Mouse (Mus musculus) hindbrain, postnatal 0 days (tissue): ENCODE data around the gene Zbtb1. TPM values are rescaled to one million over a fixed set of nuclear protein-coding genes. Genes with fewer than 3 reads are reported as not detected.

Source experiments
- ATAC-seq: fragments of 200-750 bp; cut with Nextera tagmentation; 2 replicates; pipeline ENCODE4 v1.8.0; 2017; ENCODE audit warnings: mild to moderate bottlenecking, moderate TSS enrichment, moderate library complexity
- DNase-seq: peaks from one replicate; pipeline ENCODE4 v3.0.0-alpha.2; 2015; ENCODE audit warnings: low spot score
- H3K27ac ChIP-seq: fragments of 300-500 bp; sonication (generic); 2 replicates; pipeline ENCODE4 v1.5.1; 2014; ENCODE audit warnings: mild to moderate bottlenecking
- H3K27me3 ChIP-seq: fragments of 300-500 bp; sonication (generic); 2 replicates; pipeline ENCODE4 v1.6.1; 2014; ENCODE audit warnings: low read length, mixed read lengths; ENCODE audit not compliant: insufficient read depth
- H3K36me3 ChIP-seq: fragments of 300-500 bp; sonication (generic); 2 replicates; pipeline ENCODE4 v1.6.1; 2014; ENCODE audit warnings: low read length, mixed read lengths; ENCODE audit not compliant: insufficient read depth
- H3K4me1 ChIP-seq: fragments of 300-500 bp; sonication (generic); 2 replicates; pipeline ENCODE4 v1.6.1; 2014; ENCODE audit warnings: antibody characterized with exemption, low read length, mixed read lengths; ENCODE audit not compliant: insufficient read depth
- H3K4me2 ChIP-seq: fragments of 300-500 bp; sonication (generic); 2 replicates; pipeline ENCODE4 v1.6.1; 2014; ENCODE audit warnings: low read depth, mild to moderate bottlenecking, low read length, moderate library complexity, mixed read lengths
- H3K4me3 ChIP-seq: fragments of 300-500 bp; sonication (generic); 2 replicates; pipeline ENCODE4 v1.5.1; 2014; ENCODE audit warnings: low read length
- H3K9ac ChIP-seq: fragments of 300-500 bp; sonication (generic); replicated peaks from 2 replicates; pipeline ENCODE4 v1.6.1; 2014; ENCODE audit warnings: mild to moderate bottlenecking, low read length, moderate library complexity, mixed read lengths
- H3K9me3 ChIP-seq: fragments of 300-500 bp; sonication (generic); 2 replicates; pipeline ENCODE4 v1.6.1; 2016; ENCODE audit warnings: low read length, mixed read lengths
- CTCF ChIP-seq: IDR thresholded peaks from 2 replicates; pipeline ENCODE4 v1.5.1; 2016; ENCODE audit warnings: antibody characterized with exemption, control low read depth, low read depth
- WGBS: fragments of 180-500 bp; shearing (Covaris S2); extraction: QIAGEN DNeasy Blood & Tissue Kit; methylation state at CpG from one replicate; pipeline ENCODE4 v1.1.7; 2014; 5-methylcytosine and 5-hydroxymethylcytosine counted together
- polyA plus RNA-seq: library from polyadenylated mRNA; unstranded; fragments of >200 nt; fragmentation: Nextera tagmentation; extraction: Ambion mirVana; gene quantifications from 2 replicates; pipeline ENCODE4 v1.2.1, GENCODE M21; 2015
- total RNA-seq: library from RNA; depleted of rRNA; stranded (reverse); fragments of >200 nt; gene quantifications from 2 replicates; pipeline ENCODE4 v1.2.3, GENCODE M21; 2014; rRNA removed

Gene Zbtb1
- total RNA-seq (3.3 and 3.6 TPM in 2 replicates), polyA plus RNA-seq (3.0 and 3.1 TPM in 2 replicates)

DNA sequence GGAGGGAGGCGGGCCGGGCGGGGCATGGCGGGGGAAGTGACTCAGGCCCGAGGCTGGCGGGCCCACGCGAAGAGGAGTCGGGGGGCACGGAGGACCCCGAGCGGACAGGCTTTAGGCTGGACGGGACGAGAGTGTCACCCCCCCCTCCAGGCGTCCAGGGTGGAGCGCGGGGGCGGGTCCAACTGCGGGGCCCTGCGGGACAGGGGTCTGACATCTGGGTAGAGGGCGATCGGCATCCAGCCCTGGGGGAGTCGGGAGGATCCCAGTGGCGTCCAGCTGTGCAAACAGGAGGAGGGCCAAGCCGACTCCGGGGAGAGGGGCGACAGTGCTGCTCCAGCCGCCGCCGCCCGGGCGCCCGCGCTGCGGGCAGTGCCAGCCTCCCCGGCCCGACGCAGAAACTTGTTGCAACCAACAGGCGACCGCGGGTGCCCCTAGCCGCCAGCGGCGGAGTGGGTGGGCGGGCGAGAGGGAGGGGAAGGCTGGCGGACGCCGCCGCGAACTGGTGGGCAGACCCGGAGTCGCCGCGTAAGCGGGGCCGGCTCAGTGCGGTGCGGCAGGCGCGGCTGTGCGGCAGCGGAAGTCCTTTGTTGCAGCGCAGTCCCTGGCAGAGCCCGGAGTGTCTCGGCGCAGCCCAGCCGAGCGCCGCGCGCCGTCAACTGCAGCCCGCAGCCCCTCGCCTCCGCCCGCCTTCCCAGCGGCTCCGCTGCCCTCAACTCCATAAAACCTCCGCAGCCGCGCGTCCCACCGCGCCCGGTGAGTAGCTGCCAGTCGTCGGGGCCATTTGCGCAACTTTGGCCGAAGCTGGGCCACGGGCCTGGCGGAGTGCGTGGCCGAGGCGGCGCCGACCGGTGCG, at the start of gene Zbtb1:
Gene Zbtb1 (plus strand): TSS at position 289 of the 853 bp plus-strand sequence.
- H3K9ac ChIP-seq = peak within 1 kb of the TSS; percentile 89
- peak; percentile 57 for ATAC-seq
- no peaks in the 10 kb centered on the region for H3K36me3 ChIP-seq
- peaks cover 11% of the 10 kb centered on the region for H3K4me1 ChIP-seq
- H3K4me3 ChIP-seq = peak within 1 kb of the TSS; percentile 86
- H3K27ac ChIP-seq = peak within 1 kb of the TSS; percentile 99
- peak; percentile 19 for TF ChIP-seq CTCF
- H3K4me2 ChIP-seq = peak within 1 kb of the TSS; percentile 77
- under 1% methylated on average over 75 of the region's 99 CpGs for WGBS
- H3K27me3 ChIP-seq = no peaks in the 10 kb centered on the region
- no peaks in the 10 kb centered on the region for H3K9me3 ChIP-seq
- DNase-seq = peak; percentile 82

- Histone ChIP-seq H3K27me3 (no peaks in the 10 kb centered on the region), H3K4me2 (peak within 1 kb of the TSS; percentile 90), H3K4me1 (0 out of 2 replicates have a peak, but pooled peaks cover 3% of the 10 kb centered on the region), H3K4me3 (peak within 1 kb of the TSS; percentile 50), H3K27ac (peak within 1 kb of the TSS; percentile 62), H3K9ac (peak within 1 kb of the TSS; percentile 55), H3K9me3 (no peaks in the 10 kb centered on the region), H3K36me3 (peaks cover 14% of the 10 kb centered on the region)
- ATAC-seq (peak; percentile 98), DNase-seq (peak; percentile 89)
- under 1% methylated on average over 53 of the region's 53 CpGs for WGBS
- no peak for TF ChIP-seq CTCF
Observed at GRCm38 (mm10) chr12:76324679-76325431, 45.2 kb upstream of the Zbtb1 start, which contains the start of gene Akap5. TSS of gene Akap5 (plus strand) at chr12:76324891.

DNA sequence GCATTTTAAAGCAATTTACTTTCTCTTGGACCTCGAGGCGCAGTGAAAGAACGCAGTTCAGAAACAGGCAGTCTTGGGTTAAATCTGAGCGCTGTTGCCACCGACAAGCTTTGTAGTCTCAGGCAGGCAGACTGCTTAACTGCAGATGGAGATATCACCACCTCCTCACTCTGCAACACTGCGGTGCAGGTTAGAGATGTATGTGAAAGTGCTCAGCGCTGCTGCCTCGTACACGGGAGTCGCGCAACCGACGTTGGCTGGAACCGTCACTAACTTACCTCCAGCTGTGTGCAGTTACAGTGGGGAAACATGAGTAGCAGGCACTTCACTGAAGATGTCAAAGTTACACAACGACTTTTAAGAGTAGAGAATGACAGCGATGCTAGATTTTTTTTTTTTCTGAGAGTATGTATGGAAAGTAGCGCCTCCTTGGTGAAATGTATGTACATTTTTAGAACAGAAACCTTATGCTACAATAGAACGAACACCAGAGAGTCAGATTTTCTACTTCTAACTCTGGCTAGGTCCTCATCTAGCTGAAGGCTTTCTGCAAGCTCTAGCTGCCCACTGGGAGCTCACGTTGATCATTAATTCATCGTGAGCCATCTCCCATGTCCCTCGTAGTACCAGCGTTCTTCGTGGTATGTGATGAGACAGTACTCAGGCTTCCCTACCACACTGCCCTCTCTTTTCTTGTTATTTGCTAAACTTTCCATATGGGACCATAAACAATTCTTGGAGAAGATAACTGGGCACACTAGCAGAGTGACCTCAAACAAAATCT, 43.4 kb upstream of the Zbtb1 start:
- 87% methylated on average over 23 of the region's 23 CpGs for WGBS
- Histone ChIP-seq H3K4me2 (no peak overlapping the region), H3K4me3 (no peak overlapping the region), H3K27ac (no peak overlapping the region), H3K4me1 (0 out of 2 replicates have a peak, but pooled peaks cover 3% of the 10 kb centered on the region), H3K27me3 (no peaks in the 10 kb centered on the region), H3K9me3 (no peaks in the 10 kb centered on the region), H3K36me3 (peaks cover 9% of the 10 kb centered on the region), H3K9ac (no peak overlapping the region)
- no peak for TF ChIP-seq CTCF
- DNase-seq = no peak
- ATAC-seq = no peak

DNA sequence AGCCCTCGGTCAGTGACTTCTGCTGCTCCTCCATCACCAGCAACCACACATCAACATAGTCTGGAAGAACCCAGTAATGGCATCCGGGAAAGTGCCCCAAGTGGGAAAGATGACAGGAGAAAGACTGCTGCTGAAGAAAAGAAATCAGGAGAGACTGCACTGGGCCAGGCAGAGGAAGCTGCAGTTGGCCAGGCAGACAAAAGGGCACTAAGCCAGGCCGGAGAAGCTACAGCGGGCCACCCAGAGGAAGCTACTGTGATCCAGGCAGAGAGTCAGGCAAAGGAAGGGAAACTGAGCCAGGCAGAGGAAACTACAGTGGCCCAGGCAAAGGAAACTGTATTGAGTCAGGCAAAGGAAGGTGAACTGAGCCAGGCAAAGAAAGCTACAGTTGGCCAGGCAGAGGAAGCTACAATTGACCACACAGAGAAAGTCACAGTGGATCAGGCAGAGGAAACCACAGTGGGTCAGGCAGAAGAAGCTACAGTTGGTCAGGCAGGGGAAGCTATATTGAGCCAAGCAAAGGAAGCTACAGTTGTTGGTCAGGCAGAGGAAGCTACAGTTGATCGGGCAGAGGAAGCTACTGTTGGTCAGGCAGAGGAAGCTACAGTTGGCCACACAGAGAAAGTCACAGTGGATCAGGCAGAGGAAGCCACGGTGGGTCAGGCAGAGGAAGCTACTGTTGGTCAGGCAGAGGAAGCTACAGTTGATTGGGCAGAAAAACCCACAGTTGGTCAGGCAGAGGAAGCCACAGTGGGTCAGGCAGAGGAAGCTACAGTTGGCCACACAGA, 41.3 kb upstream of the Zbtb1 start:
- Histone ChIP-seq H3K27me3 (no peaks in the 10 kb centered on the region), H3K4me2 (no peak overlapping the region), H3K9me3 (no peaks in the 10 kb centered on the region), H3K4me1 (0 out of 2 replicates have a peak, but pooled peaks cover 3% of the 10 kb centered on the region), H3K27ac (no peak overlapping the region), H3K9ac (no peak overlapping the region), H3K4me3 (no peak overlapping the region), H3K36me3 (peaks cover 9% of the 10 kb centered on the region)
- 88% methylated on average over 6 of the region's 6 CpGs for WGBS
- TF ChIP-seq CTCF = no peak
- no peak for DNase-seq
- no peak for ATAC-seq

DNA sequence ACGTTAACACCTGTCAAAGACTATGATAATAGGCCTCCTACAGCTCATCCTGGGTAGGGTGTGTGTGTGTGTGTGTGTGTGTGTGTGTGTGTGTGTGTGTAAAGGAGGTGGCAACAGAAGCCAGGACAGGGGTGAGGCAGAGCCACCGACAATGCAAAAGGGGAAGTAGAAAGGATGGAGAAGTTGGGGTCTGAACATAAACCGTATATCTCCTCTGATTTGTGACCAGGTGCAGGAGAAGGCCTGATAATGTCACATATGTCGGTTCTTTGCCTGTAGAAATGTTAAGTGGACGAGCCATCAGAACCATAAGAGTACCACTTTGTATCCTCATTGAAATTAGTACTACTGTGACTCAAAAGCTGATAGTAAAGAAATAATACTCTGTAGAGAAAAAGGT, 36.4 kb upstream of the Zbtb1 start:
- TF ChIP-seq CTCF = no peak
- H3K4me3 ChIP-seq = no peak overlapping the region
- no peak overlapping the region for H3K27ac ChIP-seq
- DNase-seq = no peak
- no peaks in the 10 kb centered on the region for H3K27me3 ChIP-seq
- H3K4me1 ChIP-seq = no peaks in the 10 kb centered on the region
- H3K36me3 ChIP-seq = 0 out of 2 replicates have a peak, but pooled peaks cover under 1% of the 10 kb centered on the region
- 93% methylated on average over 5 of the region's 5 CpGs for WGBS
- no peak overlapping the region for H3K4me2 ChIP-seq
- H3K9ac ChIP-seq = no peak overlapping the region
- no peak for ATAC-seq
- no peaks in the 10 kb centered on the region for H3K9me3 ChIP-seq
